Mouse (Mus musculus) layer of hippocampus, adult 2 months (tissue): Measurements from ENCODE around the gene Fhod1. TPM values are rescaled to one million over a fixed set of nuclear protein-coding genes. Genes with fewer than 3 reads are reported as not detected.

Source experiments
- DNase-seq, 2 experiments: peaks; one replicate each; pipeline ENCODE4 v3.0.0; 2022; ENCODE audit warnings: low spot score in 2 of 2
- H3K27ac ChIP-seq: fragments of 200-600 bp; 2 replicates; pipeline ENCODE4 v1.8.1; 2022
- H3K4me3 ChIP-seq: fragments of 200-600 bp; 2 replicates; pipeline ENCODE4 v1.8.1; 2022; ENCODE audit warnings: mild to moderate bottlenecking
- CTCF ChIP-seq: fragments of 200-600 bp; conservative IDR thresholded peaks from 2 replicates; pipeline ENCODE4 v1.8.1; 2022; ENCODE audit warnings: antibody characterized with exemption, mild to moderate bottlenecking, moderate library complexity
- total RNA-seq, 2 experiments: library from RNA; stranded (reverse); gene quantifications; 2 replicates each; pipeline ENCODE4 v1.2.3; 2021

Fhod1 gene
- total RNA-seq, 2 experiments from 2014 or later, result 2.0 to 2.1 TPM

DNA sequence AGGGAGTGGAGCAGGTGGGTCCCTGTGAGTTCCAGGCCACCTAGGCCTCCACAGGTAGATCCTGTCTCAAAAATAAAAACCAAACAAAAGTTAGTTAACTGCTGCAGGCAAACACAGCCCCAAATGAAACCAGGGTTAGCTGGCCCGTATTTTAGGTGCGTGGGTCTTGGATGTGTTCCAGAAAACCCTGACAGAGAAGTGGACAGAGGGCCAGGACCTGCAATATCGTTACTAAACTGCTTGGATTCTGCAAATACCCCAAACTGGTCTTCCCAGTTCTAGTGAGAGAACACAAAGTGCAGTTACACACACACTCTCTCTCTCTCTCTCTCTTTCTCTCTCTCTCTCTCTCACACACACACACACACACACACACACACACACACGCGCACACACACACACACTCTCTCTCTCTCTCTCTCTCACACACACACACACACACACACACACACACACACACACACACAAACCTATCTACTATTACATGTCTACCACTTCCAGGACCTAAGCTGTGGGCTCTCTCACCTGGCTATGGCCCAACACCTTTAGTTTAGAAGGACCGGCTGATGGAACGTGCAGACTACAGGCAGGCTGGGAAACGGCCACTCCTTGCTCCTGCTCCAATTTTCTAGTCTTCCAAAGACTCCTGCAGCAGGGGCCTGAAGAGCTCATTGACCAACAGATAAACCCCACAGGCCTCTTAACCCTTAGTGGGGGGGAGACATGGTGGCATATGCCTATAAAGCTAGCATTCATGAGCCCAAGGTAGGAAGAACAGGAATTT is 3.8 kb downstream of the Fhod1 start:
- TF ChIP-seq CTCF, result no peak
- no peak overlapping the region for H3K4me3 ChIP-seq
- DNase-seq, result no peak
- no peak overlapping the region for H3K27ac ChIP-seq

DNA sequence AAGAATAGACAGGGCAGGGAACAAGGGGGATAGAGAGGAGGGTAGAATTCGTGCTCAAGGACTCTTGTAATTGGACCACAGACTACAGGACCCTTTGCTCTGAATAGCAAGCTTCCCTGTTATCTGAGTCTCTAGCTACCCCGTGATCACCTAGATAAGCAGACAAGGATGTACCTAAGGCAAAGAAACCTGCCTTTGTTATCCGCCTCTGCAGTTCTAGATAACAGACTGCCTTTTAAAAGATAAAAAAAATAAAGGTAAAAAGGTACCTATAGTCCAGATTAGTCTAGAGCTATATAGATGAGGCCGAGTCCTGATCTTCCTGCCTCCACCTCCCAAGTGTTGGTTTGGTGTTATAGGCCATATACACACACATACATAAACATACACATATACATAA is 5.0 kb downstream of the Fhod1 start:
- no peak for DNase-seq
- Histone ChIP-seq H3K27ac (no peak overlapping the region), H3K4me3 (no peak overlapping the region)
- no peak for TF ChIP-seq CTCF

DNA sequence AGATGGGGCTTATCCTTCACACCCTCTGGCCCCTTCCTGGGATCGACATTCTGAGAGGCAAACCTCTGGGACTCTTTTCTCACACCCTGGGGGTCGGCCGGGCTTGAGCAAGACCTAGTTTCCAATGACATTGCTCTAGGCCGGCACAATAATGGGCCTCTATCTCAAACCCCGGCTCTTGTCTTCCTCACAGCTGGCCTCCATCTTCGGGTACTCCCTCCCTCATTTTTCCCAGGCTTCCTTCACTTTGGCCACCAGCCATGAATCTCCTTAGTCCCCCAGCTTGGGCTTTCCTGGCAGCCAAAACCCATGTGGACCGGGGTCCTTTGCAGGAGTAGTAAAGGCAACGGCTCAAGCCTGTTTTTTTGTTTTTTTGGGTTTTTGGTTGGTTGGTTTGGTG is 6.4 kb downstream of the Fhod1 start:
- Histone ChIP-seq H3K27ac (no peak overlapping the region), H3K4me3 (no peak overlapping the region)
- no peak for DNase-seq
- no peak for TF ChIP-seq CTCF

DNA sequence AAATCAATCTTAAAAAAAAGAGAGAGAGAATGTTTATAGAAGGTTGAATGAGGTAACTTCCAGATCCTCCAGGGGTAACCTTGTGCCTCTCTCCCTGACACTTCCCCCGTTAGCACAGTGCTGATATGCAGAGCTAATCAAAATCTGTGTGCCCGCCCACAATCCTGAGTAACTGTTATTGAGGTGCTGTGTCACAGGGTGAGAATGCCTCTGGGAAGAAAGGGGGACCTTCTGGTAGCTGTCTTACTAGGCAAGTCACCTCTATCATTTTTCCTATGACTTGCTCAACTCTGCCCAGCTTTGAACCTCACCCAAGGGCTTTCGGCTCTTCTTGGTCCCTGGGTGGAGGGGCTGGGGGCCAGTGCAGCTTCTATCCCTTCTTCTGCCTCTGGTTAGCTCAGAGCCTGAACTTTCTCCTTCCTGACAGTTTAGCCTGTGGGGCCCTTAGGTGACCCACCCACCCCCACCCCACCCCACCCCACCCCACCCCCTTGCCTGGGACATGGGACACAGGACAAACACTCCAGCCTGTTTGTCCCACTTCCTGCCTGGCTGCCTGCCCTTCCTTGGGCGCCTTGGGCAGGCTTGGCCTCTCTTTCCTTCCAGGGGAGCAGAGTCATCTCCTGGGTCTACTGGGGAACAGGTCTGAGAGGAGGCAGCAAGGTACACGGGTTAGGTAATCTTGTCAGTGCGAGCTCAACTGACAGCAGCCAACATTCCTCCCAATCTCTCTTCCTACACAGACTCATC is 7.7 kb downstream of the Fhod1 start:
- DNase-seq, result no peak
- Histone ChIP-seq H3K4me3 (no peak overlapping the region), H3K27ac (no peak overlapping the region)
- no peak for TF ChIP-seq CTCF

DNA sequence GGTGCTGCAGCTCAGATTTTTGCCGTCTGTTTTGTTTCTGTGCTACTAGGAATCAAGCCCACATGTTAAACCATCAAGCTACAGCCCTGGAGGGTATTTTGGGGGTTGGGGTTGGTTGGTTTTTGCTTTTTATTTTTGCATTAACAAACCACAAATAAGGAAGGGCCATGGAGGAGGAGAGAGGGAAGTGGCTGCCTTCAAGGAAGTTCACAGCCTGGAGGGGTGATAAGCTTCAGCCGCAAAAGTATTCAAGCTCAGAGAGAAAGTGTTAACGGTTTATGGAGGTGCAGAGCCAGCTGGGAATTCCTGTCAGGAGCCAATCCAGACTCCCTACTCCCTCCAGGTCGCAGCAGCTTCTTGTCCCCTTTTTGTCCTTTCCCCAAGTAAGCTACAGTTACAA is 8.8 kb downstream of the Fhod1 start:
- Histone ChIP-seq H3K4me3 (no peak overlapping the region), H3K27ac (no peak overlapping the region)
- TF ChIP-seq CTCF, result no peak
- DNase-seq, result no peak

DNA sequence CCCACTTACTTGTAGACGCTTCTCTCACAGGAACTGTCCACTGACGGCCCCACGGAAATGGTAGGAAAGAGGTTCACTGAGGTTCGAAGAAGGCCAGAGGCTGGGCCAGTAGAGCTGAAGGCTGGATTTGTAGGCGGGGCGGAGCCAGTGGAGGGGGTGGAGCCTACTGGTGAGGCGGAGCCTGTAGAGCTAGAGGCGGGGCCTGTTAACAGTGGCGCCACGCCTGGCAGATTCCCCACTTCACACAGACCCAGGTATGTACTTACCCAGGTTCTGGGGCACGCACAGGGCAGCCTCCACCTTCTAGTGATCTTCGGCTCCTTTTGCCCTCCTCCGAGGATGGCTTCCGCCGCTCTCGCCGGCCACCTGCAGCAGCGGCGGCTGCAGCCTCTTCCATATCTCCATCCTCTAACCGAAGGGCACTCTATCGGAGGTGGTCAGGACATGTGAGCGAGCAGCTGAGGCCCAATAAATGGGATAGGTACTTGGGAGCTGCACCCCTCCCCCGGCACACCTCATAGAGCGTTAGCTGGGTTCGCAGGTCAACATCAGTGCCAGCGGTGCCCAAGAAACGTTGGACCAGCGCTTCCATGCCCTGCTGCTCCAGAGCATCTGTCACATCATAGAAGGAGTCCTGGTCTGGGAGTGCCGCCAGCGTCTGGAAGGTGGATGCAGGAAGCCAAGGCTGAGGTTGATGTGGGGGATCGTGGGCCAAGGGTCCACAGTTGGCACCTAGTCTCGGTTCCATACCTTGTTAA is 11.2 kb downstream of the Fhod1 start:
- H3K4me3 ChIP-seq, result no peak overlapping the region
- H3K27ac ChIP-seq, result no peak overlapping the region
- TF ChIP-seq CTCF, result no peak
- no peak for DNase-seq

DNA sequence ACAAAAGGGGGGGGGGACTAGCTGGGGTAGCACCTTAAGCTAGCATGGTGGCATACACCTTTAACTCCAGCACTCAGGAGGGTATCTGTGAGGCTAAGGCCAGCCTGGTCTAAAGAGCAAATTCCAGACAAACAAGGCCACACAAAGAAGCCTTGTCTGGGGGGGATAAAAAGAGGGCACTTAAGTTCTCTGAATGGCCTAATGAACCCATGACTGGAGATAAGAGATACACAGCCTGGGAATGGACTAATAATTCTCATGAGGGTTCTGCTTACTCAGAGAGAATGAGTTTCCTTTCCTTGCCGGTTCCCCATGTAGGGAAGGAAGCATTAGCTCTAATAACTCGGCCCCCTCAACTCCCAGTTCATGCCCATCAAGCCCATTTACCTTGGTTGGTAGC is 15.2 kb downstream of the Fhod1 start:
- H3K27ac ChIP-seq, result no peak overlapping the region
- DNase-seq, result no peak
- no peak overlapping the region for H3K4me3 ChIP-seq
- TF ChIP-seq CTCF, result no peak

DNA sequence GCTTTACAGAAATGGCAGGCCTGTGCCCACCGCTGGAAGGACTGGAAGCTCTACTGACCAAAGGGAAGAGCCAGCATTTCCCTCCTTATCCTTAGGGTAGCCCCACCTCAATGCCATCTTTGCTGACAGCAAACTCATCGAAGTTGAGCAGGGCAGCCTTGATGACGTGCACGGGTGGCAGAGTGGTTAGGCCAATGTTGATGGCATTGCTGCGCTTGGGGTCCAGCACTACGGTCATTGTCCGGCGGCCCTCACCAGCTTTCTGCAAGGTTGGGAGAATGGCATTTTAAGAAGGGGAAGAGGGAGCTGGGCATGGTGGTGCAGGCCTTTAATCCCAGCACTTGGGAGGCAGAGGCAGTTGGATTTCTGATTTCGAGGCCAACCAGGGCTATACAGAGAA is 15.8 kb downstream of the Fhod1 start:
- no peak for DNase-seq
- no peak for TF ChIP-seq CTCF
- Histone ChIP-seq H3K27ac (no peak overlapping the region), H3K4me3 (no peak overlapping the region)

DNA sequence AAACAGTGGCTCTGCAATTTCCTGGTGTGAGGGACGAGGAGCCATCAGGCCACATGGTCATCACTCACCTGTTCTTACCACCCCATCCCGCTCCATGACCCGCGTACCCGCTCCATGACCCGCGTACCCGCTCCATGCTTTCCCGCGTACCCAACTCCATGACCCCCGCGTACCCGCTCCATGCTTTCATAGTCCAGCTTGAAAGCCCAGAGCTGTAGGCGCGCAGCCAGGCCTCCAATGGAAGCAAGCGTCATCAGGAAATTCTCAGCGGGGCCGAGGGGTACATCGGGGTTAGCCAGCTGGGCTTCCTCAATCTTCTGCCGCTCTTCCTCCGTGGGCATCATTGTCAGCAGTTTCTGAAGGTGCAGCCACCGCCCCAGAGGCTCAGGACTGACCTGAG is 16.3 kb downstream of the Fhod1 start:
- H3K4me3 ChIP-seq, result no peak overlapping the region
- H3K27ac ChIP-seq, result no peak overlapping the region
- no peak for TF ChIP-seq CTCF
- DNase-seq, result no peak

DNA sequence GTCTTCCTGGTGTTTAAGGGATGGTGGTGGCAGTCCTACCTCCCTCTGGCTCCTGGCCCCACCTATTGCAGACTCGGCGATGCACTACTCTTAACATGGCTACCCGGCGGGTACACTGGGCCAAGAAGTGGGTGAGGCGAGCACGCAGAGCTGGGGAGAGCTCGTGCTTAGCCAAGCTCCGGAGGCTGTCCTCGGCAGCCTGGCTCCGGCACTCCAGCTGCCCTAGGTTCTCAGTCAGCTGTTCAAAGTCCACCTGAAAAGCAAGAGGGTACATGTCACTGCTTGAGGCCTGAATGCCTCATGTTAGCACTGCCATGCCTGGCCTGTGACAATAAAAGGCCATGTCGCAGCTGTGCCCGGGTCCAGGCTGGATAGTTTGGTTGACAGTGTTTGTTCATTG is 17.4 kb downstream of the Fhod1 start:
- H3K27ac ChIP-seq, result no peak overlapping the region
- H3K4me3 ChIP-seq, result no peak overlapping the region
- no peak for DNase-seq
- TF ChIP-seq CTCF, result no peak

DNA sequence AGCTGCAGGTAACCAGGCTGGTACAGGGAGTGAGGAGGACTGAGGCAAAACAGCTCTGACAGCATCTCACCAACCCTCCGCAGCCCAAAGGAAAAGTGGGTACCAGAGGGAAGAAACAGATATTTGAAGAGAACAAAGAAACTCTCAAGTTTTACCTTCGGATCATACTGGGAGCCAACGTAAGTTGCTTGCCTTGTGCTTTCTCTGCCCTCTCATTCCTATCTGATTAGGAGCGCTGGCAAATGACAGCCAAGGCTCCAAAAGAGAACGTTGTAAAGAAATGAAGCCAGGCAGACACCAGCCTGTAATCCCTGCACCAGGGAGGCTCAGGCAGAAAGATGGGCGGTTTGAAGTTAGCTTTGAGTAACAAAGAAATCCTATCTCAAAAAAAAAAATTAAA is 20.8 kb downstream of the Fhod1 start:
- no peak for DNase-seq
- H3K27ac ChIP-seq, result peak overlapping the region; percentile 98
- peak overlapping the region; percentile 99 for H3K4me3 ChIP-seq
- no peak for TF ChIP-seq CTCF

DNA sequence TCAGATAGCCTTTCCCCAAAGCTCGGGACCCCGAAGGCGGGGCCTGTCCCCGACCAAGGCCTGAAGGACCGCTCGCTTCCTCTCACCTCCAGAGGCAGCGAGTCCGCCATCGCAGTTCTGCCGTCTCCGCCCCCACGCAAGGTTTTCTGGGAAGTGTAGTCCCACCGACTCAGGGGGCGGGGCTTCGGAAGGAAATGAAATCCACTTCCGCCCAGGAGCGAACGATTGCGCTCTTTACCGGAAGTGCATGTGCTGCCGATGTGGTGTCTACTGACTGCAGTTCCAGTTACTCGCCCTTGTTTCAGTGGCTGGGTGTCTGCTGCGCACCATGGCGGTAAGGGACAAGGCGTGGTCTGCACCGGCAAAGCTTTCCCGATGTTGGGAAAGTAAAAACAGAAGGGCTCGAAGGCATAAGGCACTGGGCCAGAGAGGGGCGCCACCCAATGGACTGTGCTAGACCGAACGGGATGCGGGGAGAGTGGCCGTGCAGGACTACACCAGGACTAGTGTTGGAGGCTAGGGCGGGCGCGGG is 21.5 kb downstream of the Fhod1 start, which contains the start of the genes Lrrc29 and Tmem208:
Gene Lrrc29 (minus strand): TSS at position 138 of the 532 bp plus-strand sequence.
Gene Tmem208 (plus strand): TSS at position 214 of the 532 bp plus-strand sequence.
- DNase-seq, result peak; percentile 97

DNA sequence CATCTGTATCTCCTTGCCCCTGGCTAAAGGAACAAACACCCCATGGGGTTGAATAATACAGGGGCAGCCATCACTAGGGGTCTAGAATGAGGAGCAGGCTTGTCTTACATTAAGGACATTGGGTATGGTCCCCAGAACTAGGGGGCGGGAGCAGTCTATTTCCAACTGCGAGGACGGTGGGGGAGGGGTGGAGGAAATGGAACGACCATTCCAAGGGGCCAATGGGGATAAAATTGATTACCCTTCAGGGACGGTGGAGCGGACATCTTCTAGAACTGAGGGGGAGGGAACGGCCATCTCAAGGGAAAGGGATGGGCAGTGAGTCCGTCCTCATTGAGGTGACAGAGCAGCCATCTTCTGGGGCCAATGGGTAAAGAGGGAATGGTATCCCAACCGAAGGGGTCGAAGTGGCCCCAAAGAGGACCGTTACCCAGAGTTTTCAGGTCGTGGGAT is 22.1 kb downstream of the Fhod1 start:
- Histone ChIP-seq H3K27ac (peak overlapping the region; percentile 98), H3K4me3 (peak overlapping the region; percentile 99)
- TF ChIP-seq CTCF, result no peak
- no peak for DNase-seq

More for the DNA sequence above, 21.5 kb downstream of the Fhod1 start, which contains the start of the genes Lrrc29 and Tmem208:
- Histone ChIP-seq H3K27ac (peak within 1 kb of the TSS; percentile 98), H3K4me3 (peak within 1 kb of the TSS; percentile 99)
- peak; percentile 66 for TF ChIP-seq CTCF
